Mouse (Mus musculus): ENCODE data around the gene Cd300ld5.

- TF ChIP-seq CTCF (IDR thresholded peaks at IDR 0.05; ENCODE audit: low read depth) (no peak), EP300 (IDR thresholded peaks at IDR 0.05; ENCODE audit: low read depth) (no peak)
These were observed 41.1 kb upstream of the Cd300ld5 start for GRCm38 (mm10) chr11:115078680-115079079.

All from heart, postnatal 0 days (tissue).